Mouse (Mus musculus): ENCODE data around the gene Coa7. TPM values are rescaled to one million over a fixed set of nuclear protein-coding genes. Genes with fewer than 3 reads are reported as not detected.

Coa7 gene
- polyA plus RNA-seq, 2 experiments: 9.3 to 29.1 TPM

DNA sequence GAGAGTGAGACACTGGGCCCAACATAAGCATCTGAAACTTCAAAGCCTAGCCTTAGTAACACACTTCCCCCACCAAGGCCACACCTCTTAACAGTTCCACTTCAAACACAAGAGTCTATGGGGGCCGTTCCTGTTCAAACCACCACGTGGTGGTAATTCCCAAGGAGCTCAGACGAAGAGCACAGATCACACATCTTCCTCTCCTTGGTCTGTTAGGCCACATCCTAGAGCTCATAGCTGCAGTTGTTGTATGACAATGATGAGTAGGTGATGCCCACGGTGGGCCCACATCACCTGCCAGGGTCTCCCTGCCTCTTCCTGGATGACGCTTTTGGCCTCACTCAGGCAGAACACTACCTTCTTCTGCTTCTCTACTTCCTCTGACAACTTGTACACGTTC is 17.2 kb upstream of the Coa7 start:
- H3K4me2 ChIP-seq (ENCODE audit: low read depth): no peak overlapping the region
- ATAC-seq (ENCODE audit: insufficient read depth): no peak
- DNase-seq (ENCODE audit: low read depth in 3 of 3, low spot score in 3 of 3): no peak
- no peak overlapping the region for H3K4me3 ChIP-seq (ENCODE audit: insufficient read depth in 1 of 2, low read depth in 2 of 2, low read length in 2 of 2)
- no peak overlapping the region for H3K9ac ChIP-seq (replicated peaks)
- H3K27ac ChIP-seq: no peak overlapping the region
- no peaks in the 10 kb centered on the region for H3K4me1 ChIP-seq (replicated peaks; ENCODE audit: control insufficient read depth in 2 of 2, insufficient read depth in 2 of 2, low read length in 1 of 2)
- H3K9me3 ChIP-seq (ENCODE audit: control insufficient read depth, low read length): no peaks in the 10 kb centered on the region
- H3K36me3 ChIP-seq (replicated peaks; ENCODE audit: control insufficient read depth, insufficient read depth, low read depth): no peaks in the 10 kb centered on the region
- TF ChIP-seq EP300 (IDR thresholded peaks at IDR 0.05; ENCODE audit: low read depth) (no peak), CTCF (IDR thresholded peaks at IDR 0.05; ENCODE audit: low read depth) (no peak)
- WGBS (ENCODE audit: insufficient replicate concordance): 42% methylated on average over 6 of the region's 6 CpGs
- no peaks in the 10 kb centered on the region for H3K27me3 ChIP-seq (ENCODE audit: control insufficient read depth, insufficient read depth, low read length)

DNA sequence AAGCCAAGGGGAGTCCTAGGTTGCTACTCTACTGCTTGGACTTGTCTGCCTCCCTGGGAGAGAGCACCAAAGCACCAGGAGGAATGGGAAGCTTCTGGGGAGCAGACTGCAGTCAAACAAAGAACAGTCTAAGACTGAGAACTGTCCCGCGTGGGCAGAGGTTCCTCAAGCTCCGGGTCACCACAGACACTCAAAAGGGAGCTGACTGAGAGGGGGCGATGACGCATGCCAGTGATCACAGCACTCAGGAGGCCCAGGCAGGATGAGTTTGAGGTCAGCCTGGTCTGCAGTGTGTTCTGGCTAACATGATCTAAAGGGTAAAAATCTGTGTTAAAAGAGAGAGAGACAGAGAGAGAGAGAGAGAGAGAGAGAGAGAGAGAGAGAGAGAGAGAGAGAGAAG is 13.9 kb upstream of the Coa7 start:
- DNase-seq (ENCODE audit: low read depth in 3 of 3, low spot score in 3 of 3) (no peak), ATAC-seq (ENCODE audit: insufficient read depth) (no peak)
- Histone ChIP-seq H3K4me1 (replicated peaks; ENCODE audit: control insufficient read depth in 2 of 2, insufficient read depth in 2 of 2, low read length in 1 of 2) (peaks cover 0 to 15% of the 10 kb centered on the region in 2 experiments; a peak in 2 of 4 replicates), H3K27ac (no peak overlapping the region), H3K36me3 (replicated peaks; ENCODE audit: control insufficient read depth, insufficient read depth, low read depth) (no peaks in the 10 kb centered on the region), H3K9ac (replicated peaks) (no peak overlapping the region), H3K4me2 (ENCODE audit: low read depth) (no peak overlapping the region), H3K4me3 (ENCODE audit: insufficient read depth in 1 of 2, low read depth in 2 of 2, low read length in 2 of 2) (no peak overlapping the region), H3K27me3 (ENCODE audit: control insufficient read depth, insufficient read depth, low read length) (no peaks in the 10 kb centered on the region), H3K9me3 (ENCODE audit: control insufficient read depth, low read length) (no peaks in the 10 kb centered on the region)
- TF ChIP-seq EP300 (IDR thresholded peaks at IDR 0.05; ENCODE audit: low read depth): no peak
- TF ChIP-seq CTCF (IDR thresholded peaks at IDR 0.05; ENCODE audit: low read depth): no peak
- 54% methylated on average over 5 of the region's 5 CpGs for WGBS (ENCODE audit: insufficient replicate concordance)

DNA sequence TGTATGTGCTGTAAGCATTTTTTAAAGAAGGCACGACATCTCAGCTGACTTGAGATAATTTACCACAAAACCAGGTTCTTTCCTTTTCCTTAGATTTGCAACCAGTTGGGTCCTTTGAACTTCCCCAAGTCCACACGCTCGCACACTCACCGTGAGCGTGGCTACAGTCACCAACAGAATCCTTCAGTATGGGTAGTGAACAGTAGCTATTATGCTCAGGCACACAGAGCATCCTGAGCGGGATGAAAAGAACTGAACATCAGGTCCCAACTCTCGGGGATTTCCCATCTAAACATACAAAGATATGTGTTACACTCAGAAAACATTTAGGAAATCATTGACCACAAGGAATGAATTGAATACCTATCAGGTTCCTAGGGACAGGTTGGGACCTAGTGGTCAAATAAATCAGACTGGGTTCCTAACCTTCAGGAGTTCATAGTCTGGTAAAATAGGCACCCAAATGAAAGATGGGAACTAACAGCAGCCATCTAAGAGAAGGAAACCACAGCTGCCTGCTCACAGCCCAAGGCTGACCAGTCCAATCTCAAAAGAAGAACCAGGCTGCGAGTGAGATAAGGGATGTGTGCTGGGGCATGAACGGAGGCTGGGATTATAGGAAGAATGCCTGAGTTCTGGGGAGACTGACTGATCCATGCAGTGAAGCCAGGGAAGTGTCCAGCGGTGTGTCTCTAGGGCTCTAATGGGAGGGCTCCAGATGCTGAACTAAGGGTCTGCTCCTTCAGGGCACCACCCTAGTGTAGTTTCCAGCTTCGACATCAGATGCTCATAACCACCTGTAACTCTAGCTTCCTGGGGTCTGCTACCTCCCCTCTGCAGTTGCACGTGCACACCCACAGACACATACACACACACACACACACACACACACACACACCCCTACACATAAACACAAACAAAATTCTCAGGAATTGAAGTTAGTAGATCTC is 10.0 kb upstream of the Coa7 start:
- ATAC-seq (ENCODE audit: insufficient read depth): no peak
- 18% methylated on average over 12 of the region's 12 CpGs for WGBS (ENCODE audit: insufficient replicate concordance)
- no peak overlapping the region for H3K27ac ChIP-seq

DNA sequence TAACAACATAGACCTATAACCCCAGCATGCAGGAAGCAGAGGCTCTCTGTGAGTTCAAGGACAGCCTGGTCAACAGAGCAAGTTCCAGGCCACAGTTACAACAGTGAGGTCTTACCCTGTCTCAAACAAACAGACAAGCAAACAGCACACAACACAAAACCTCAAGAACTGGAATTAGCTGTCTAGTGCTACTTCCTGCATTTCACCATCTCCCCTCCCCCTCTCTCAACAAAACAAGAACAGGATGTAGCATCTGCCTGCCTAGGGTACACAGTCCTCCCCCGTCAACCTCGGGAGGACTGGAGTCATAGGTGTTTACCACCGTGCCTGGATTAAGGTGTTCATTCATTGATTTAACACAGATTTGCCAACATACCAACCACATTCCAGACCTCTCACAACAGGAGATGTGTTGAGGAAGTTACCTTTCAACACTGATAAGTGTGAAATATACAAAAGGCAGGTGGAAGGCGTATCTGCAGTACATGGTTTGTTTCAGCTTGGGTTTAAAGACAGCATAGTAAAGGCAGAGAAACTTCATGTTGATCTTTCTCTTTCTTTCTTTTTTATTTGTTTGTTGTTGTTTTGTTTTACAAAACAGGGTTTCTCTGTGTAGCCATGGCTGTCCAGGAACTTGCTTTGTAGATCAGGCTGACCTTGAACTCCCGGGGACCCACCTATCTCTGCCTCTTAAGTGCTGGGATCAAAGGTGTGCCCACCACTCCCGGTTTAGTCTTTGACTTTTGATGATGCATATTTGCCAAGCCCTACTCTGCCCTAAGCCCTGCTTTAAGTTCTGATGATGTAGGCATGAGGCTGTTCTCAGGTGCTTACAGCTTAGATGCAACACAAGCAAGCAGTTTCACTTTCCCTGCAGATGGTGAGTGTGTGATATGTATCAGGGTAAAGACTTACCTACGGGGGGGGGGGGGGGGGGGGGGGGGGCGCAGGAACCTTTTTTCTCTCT is 9.0 kb upstream of the Coa7 start:
- TF ChIP-seq EP300 (IDR thresholded peaks at IDR 0.05; ENCODE audit: low read depth) (no peak), CTCF (IDR thresholded peaks at IDR 0.05; ENCODE audit: low read depth) (no peak)
- ATAC-seq (ENCODE audit: insufficient read depth) (peak; percentile 58), DNase-seq (ENCODE audit: low read depth in 3 of 3, low spot score in 3 of 3) (no peak)
- H3K9ac ChIP-seq (replicated peaks): no peak overlapping the region
- H3K9me3 ChIP-seq (ENCODE audit: control insufficient read depth, low read length): no peaks in the 10 kb centered on the region
- peaks cover 0 to 17% of the 10 kb centered on the region in 2 experiments; a peak in 2 of 4 replicates for H3K4me1 ChIP-seq (replicated peaks; ENCODE audit: control insufficient read depth in 2 of 2, insufficient read depth in 2 of 2, low read length in 1 of 2)
- H3K27me3 ChIP-seq (ENCODE audit: control insufficient read depth, insufficient read depth, low read length): no peaks in the 10 kb centered on the region
- WGBS (ENCODE audit: insufficient replicate concordance): 30% methylated on average over 7 of the region's 8 CpGs
- no peak overlapping the region for H3K4me3 ChIP-seq (ENCODE audit: insufficient read depth in 1 of 2, low read depth in 2 of 2, low read length in 2 of 2)
- no peak overlapping the region for H3K4me2 ChIP-seq (ENCODE audit: low read depth)
- H3K27ac ChIP-seq: no peak overlapping the region
- H3K36me3 ChIP-seq (replicated peaks; ENCODE audit: control insufficient read depth, insufficient read depth, low read depth): no peaks in the 10 kb centered on the region

More for the DNA sequence above, 10.0 kb upstream of the Coa7 start:
- no peaks in the 10 kb centered on the region for H3K36me3 ChIP-seq (replicated peaks; ENCODE audit: control insufficient read depth, insufficient read depth, low read depth)
- H3K4me3 ChIP-seq (ENCODE audit: insufficient read depth in 1 of 2, low read depth in 2 of 2, low read length in 2 of 2): no peak overlapping the region
- TF ChIP-seq EP300 (IDR thresholded peaks at IDR 0.05; ENCODE audit: low read depth) (no peak), CTCF (IDR thresholded peaks at IDR 0.05; ENCODE audit: low read depth) (no peak)
- H3K9me3 ChIP-seq (ENCODE audit: control insufficient read depth, low read length): no peaks in the 10 kb centered on the region
- no peaks in the 10 kb centered on the region for H3K27me3 ChIP-seq (ENCODE audit: control insufficient read depth, insufficient read depth, low read length)
- no peak overlapping the region for H3K4me2 ChIP-seq (ENCODE audit: low read depth)
- no peak for DNase-seq (ENCODE audit: low read depth in 3 of 3, low spot score in 3 of 3)
- H3K9ac ChIP-seq (replicated peaks): no peak overlapping the region
- H3K4me1 ChIP-seq (replicated peaks; ENCODE audit: control insufficient read depth in 2 of 2, insufficient read depth in 2 of 2, low read length in 1 of 2): peaks cover 0 to 17% of the 10 kb centered on the region in 2 experiments; a peak in 2 of 4 replicates
